Mouse (Mus musculus) midbrain, embryonic 15.5 days (tissue): ENCODE results near the gene Emc8. TPM values are rescaled to one million over a fixed set of nuclear protein-coding genes. Genes with fewer than 3 reads are reported as not detected.
"Not testable (repeated sequence)": the region's sequence is repeated elsewhere in the genome, so short reads cannot be mapped to it uniquely, and the experiment has no call there.

Experiments
- ATAC-seq: fragments of 200-750 bp; cut with Nextera tagmentation; replicated peaks from 2 replicates; pipeline ENCODE4 v1.8.0; 2017; ENCODE audit warnings: moderate TSS enrichment
- H3K27ac ChIP-seq: fragments of 300-500 bp; sonication (generic); 2 replicates; pipeline ENCODE4 v1.5.1; 2015; ENCODE audit warnings: mild to moderate bottlenecking, inconsistent platforms
- H3K27me3 ChIP-seq: fragments of 300-500 bp; sonication (generic); replicated peaks from 2 replicates; pipeline ENCODE4 v1.6.1; 2015; ENCODE audit warnings: inconsistent platforms
- H3K36me3 ChIP-seq: fragments of 300-500 bp; sonication (generic); replicated peaks from 2 replicates; pipeline ENCODE4 v1.6.1; 2015; ENCODE audit warnings: inconsistent platforms
- H3K4me1 ChIP-seq: fragments of 300-500 bp; sonication (generic); 2 replicates; pipeline ENCODE4 v1.6.1; 2015; ENCODE audit warnings: inconsistent platforms
- H3K4me2 ChIP-seq: fragments of 300-500 bp; sonication (generic); 2 replicates; pipeline ENCODE4 v1.6.1; 2015; ENCODE audit warnings: inconsistent platforms, mild to moderate bottlenecking, moderate library complexity
- H3K4me3 ChIP-seq: fragments of 300-500 bp; sonication (generic); 2 replicates; pipeline ENCODE4 v1.5.1; 2015; ENCODE audit warnings: mild to moderate bottlenecking, inconsistent platforms
- H3K9ac ChIP-seq: fragments of 300-500 bp; sonication (generic); 2 replicates; pipeline ENCODE4 v1.6.1; 2015; ENCODE audit warnings: mild to moderate bottlenecking, inconsistent platforms
- H3K9me3 ChIP-seq: fragments of 300-500 bp; sonication (generic); 2 replicates; pipeline ENCODE4 v1.6.1; 2016; ENCODE audit warnings: inconsistent platforms
- WGBS: fragments of 180-500 bp; shearing (Covaris S2); methylation state at CpG from one replicate; pipeline ENCODE4 v1.1.7; 2015; ENCODE audit warnings: mixed read lengths; 5-methylcytosine and 5-hydroxymethylcytosine counted together
- polyA plus RNA-seq: library from polyadenylated mRNA; unstranded; fragments of >200 nt; fragmentation: Nextera tagmentation; extraction: Ambion mirVana; gene quantifications from 2 replicates; pipeline ENCODE4 v1.2.1, GENCODE M21; 2015

Gene Emc8
- polyA plus RNA-seq, 1 experiment from 2014 or later, result 98.0 TPM

DNA sequence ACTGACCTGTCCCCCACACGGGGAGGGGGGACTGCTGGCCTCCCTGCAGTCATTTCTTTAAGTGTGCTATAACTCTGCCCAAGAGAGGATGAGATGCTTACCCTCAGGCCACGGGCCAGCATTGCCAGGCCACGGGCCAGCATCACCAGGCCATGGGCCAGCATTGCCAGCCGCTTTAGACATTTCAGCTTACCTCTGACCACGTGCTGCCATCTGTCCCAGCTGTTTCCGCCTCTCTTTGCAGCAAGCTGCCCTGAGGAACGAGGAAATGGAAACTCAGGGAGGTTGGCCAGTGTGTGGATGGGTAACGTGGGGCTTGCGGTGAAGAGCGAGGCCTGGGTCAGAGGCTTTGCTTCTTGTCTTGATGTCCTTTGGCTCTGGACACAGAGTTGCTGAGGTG is 12.7 kb upstream of the Emc8 start:
- no peaks in the 10 kb centered on the region for H3K27me3 ChIP-seq
- no peak for ATAC-seq
- no peak overlapping the region for H3K9ac ChIP-seq
- H3K4me3 ChIP-seq, result no peak overlapping the region
- 79% methylated on average over 10 of the region's 10 CpGs for WGBS
- H3K9me3 ChIP-seq, result no peaks in the 10 kb centered on the region
- H3K4me1 ChIP-seq, result no peaks in the 10 kb centered on the region; the same call in 1 of the 2 replicates
- H3K27ac ChIP-seq, result no peak overlapping the region
- no peaks in the 10 kb centered on the region for H3K36me3 ChIP-seq
- H3K4me2 ChIP-seq, result no peak overlapping the region

DNA sequence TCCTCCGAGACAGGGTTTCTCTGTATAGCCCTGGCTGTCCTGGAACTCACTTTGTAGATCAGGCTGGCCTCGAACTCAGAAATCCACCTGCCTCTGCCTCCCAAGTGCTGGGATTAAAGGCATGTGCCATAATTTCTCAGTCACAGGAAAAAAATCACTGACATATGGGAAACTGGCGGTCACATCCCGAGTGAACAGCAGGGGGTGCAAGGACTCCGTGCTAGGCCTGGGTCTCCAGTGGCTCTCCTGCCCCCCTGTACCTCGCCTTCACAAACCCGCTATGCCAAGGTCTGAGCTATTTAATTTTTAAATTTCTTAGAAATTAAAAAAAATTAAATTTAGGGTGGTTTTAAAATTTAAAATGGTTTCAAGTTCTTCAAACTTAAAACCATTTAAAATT is 12.0 kb upstream of the Emc8 start:
- not testable (repeated sequence) for H3K36me3 ChIP-seq, H3K4me1 ChIP-seq, H3K9me3 ChIP-seq, ATAC-seq, H3K27ac ChIP-seq, H3K9ac ChIP-seq, H3K27me3 ChIP-seq, H3K4me2 ChIP-seq, H3K4me3 ChIP-seq
- WGBS, result 58% methylated on average over 7 of the region's 7 CpGs

DNA sequence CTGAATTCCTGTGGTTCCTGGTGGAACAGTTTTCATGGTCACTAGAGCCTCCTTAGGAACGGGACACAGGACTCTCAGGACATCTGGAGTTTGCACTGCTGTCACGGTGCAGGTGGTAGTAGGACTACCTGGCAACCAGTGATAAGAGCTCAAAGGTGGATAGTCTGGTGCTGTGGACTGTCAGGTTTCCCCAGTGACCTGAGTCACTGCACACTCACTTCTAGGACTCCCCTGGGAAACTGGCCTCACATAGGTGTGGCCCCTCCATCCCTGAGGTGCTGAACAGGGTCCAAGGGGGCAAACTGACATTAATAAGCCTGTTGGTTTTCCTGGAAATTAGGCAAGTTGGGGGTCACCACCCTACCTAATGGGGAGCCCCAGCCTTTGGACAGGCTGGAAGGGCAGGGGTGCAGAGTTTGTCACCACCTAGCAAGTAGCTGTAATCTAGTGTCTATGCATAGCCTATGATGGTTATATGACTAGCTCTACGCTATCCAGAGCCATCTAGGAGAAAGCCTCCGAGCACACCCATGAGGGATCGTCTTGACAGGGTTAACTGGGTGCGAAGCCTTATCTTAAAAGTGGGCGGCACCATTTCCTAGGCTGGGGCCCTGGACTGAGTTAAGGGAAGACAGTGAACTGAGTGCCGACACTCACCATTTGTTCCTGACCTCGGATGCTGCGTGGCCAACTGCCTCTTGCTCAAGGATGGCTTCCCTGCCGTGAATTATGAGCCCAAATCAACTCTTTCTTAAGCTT is 11.4 kb upstream of the Emc8 start:
- Histone ChIP-seq H3K4me2 (no peak overlapping the region), H3K36me3 (no peaks in the 10 kb centered on the region), H3K27me3 (no peaks in the 10 kb centered on the region), H3K9ac (no peak overlapping the region), H3K9me3 (no peaks in the 10 kb centered on the region), H3K4me3 (no peak overlapping the region), H3K27ac (no peak overlapping the region), H3K4me1 (no peaks in the 10 kb centered on the region; the same call in 1 of the 2 replicates)
- WGBS, result 78% methylated on average over 11 of the region's 11 CpGs
- no peak for ATAC-seq

DNA sequence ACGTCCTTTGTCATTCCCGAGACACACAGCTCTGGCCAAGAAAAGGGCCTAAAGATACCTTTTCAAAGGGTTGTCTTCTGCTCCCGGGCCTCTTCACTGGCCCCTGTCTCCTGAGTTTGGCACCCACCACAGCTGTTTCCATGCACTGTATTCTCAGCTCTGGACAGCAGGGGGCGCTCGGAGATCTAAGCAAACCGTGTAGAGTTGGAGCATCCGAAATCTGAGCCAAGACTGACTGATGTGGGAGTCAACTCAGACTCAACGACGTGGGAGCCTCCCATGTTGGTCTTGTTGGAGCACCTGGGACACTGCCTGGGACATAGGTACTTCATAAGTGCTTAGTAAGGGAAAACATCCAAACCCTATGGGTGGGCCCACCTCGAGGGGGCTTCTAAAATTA is 10.1 kb upstream of the Emc8 start:
- Histone ChIP-seq H3K4me2 (no peak overlapping the region), H3K36me3 (peaks cover 2% of the 10 kb centered on the region; the same call in 1 of the 2 replicates), H3K27ac (no peak overlapping the region), H3K9me3 (no peaks in the 10 kb centered on the region), H3K4me1 (no peaks in the 10 kb centered on the region; the same call in 1 of the 2 replicates), H3K27me3 (no peaks in the 10 kb centered on the region), H3K9ac (no peak overlapping the region), H3K4me3 (no peak overlapping the region)
- 0 out of 2 replicates have a peak, but pooled peaks have one; percentile 56 for ATAC-seq
- WGBS, result 11% methylated on average over 10 of the region's 10 CpGs

DNA sequence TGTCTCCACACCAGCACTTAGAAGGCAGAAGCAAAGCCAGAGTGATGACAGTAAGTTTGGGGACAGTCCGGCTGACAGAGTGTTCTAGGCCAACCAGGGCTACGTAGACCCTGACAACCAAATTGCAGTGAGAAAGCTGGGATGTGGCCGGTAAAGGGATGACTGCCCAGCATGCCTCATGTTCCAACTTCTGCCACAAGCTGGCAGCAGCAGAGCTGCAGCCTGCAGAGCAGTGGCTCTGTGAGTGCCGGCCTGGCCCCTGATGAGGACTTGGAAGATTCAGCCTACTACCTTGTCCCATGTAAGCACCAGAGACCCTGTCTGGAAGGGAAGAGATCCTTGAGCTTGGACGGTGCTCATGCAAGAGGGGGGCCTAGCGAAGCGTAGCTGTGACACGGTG is 7.3 kb upstream of the Emc8 start:
- Histone ChIP-seq H3K36me3 (peaks cover 18% of the 10 kb centered on the region; the same call in 1 of the 2 replicates), H3K4me2 (no peak overlapping the region), H3K4me1 (peaks cover 8% of the 10 kb centered on the region; the same call in 1 of the 2 replicates), H3K4me3 (no peak overlapping the region), H3K9me3 (no peaks in the 10 kb centered on the region), H3K27me3 (no peaks in the 10 kb centered on the region), H3K27ac (no peak overlapping the region), H3K9ac (no peak overlapping the region)
- no peak for ATAC-seq
- 75% methylated on average over 8 of the region's 8 CpGs for whole genome bisulfite sequencing

GRCm38 (mm10) chr8:120673298-120673697 is 4.9 kb upstream of the Emc8 start:
- no peak overlapping the region for H3K9ac ChIP-seq
- H3K27ac ChIP-seq, result no peak overlapping the region
- H3K9me3 ChIP-seq, result no peaks in the 10 kb centered on the region
- no peak overlapping the region for H3K4me2 ChIP-seq
- peaks cover 24% of the 10 kb centered on the region for H3K4me1 ChIP-seq
- 93% methylated on average over 7 of the region's 7 CpGs for WGBS
- no peak overlapping the region for H3K4me3 ChIP-seq
- H3K27me3 ChIP-seq, result no peaks in the 10 kb centered on the region
- peaks cover 18% of the 10 kb centered on the region; the same call in 1 of the 2 replicates for H3K36me3 ChIP-seq
- ATAC-seq, result no peak

DNA sequence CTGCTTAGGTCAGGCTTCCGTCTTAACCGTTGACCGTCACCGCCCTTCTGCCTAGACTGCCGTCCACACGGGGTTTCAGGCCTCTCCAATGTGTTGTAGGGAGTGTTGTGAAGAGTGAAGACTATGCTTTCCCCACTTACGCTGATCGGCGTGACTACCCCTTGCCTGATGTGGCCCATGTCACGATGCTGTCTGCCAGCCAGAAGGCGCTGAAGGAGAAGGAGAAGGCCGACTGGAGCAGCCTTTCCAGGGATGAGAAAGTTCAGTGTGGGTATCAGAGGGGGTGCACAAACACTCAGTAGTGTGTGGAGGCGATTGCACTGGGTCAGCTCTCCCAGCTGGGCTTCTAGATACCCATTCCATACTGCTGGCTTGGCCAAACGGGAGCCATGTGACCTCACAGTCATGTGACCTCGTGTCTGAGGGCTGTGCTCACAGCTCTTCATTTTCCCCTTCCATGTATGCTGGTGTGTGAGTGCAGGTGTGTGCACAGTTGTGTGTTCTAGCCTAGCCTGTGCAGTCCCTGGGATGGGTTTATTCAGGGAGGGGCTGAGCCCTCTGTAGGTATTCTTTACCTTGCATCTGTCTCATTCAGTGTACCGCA is 4.4 kb upstream of the Emc8 start:
- no peak for ATAC-seq
- Histone ChIP-seq H3K36me3 (peaks cover 18% of the 10 kb centered on the region; the same call in 1 of the 2 replicates), H3K9ac (no peak overlapping the region), H3K4me3 (no peak overlapping the region), H3K4me1 (peaks cover 24% of the 10 kb centered on the region), H3K27ac (no peak overlapping the region), H3K9me3 (no peaks in the 10 kb centered on the region), H3K4me2 (no peak overlapping the region), H3K27me3 (no peaks in the 10 kb centered on the region)
- 93% methylated on average over 16 of the region's 16 CpGs for WGBS

GRCm38 (mm10) chr8:120671775-120672174 is 3.4 kb upstream of the Emc8 start:
- 53% methylated on average over 6 of the region's 6 CpGs for WGBS
- Histone ChIP-seq H3K27me3 (no peaks in the 10 kb centered on the region), H3K4me1 (peaks cover 30% of the 10 kb centered on the region), H3K9ac (no peak overlapping the region), H3K27ac (no peak overlapping the region), H3K4me3 (no peak overlapping the region), H3K9me3 (no peaks in the 10 kb centered on the region), H3K4me2 (no peak overlapping the region), H3K36me3 (peaks cover 18% of the 10 kb centered on the region; the same call in 1 of the 2 replicates)
- ATAC-seq, result no peak

DNA sequence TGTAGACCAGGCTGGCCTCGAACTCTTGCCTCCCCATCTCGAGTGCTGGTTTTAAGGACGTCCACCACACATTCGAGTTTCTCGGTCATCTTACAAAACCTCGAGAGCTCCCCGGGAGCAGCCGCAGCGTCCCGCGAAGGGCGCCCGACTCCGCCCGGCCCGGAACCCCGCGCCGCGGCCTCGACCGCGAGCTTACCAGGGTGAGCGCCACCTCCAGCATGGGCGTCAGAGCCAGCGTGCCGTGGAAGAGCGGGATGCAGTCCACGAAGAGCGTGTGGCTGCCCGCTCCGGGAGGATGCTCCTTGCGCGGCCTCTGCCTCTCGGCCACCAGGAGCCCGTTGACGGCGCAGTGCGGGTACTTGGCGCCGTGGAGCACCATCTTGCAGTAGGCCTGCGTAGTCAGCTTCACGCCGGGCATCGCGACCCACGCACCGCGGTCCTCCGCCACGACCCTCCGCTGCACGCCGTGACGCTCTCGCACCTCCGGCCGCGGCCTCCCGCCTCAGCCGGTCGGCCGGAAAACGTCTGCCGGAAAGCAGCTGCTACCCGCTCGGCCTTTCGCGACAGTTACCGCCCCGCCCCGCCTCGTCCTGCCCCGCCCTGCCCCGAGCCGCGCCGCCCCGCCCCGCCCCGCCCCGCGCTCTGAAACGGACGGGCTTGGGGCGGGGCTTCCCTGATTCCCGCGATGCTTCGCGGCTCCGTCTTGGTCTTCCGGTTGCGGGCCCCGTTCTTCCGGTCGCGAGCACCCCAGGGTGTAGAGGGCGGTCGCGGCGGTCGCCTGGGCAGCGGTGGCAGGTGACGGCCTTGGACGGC is 606 bp downstream of the Emc8 start, which contains the start of the genes Gm27021 and Cox4i1:
Gm27021 (minus strand) TSS at position 519 of the 813 bp plus-strand sequence.
Cox4i1 (plus strand) TSS at position 662 of the 813 bp plus-strand sequence.
- Histone ChIP-seq H3K9ac (peak within 1 kb of the TSS; percentile 97), H3K36me3 (peaks cover 10% of the 10 kb centered on the region; the same call in 1 of the 2 replicates), H3K4me3 (peak within 1 kb of the TSS; percentile 98), H3K4me1 (peaks cover 61% of the 10 kb centered on the region), H3K27ac (peak within 1 kb of the TSS; percentile 85), H3K4me2 (peak within 1 kb of the TSS; percentile 73), H3K27me3 (no peaks in the 10 kb centered on the region), H3K9me3 (no peaks in the 10 kb centered on the region)
- ATAC-seq, result peak; percentile 94
- under 1% methylated on average over 105 of the region's 105 CpGs for WGBS

GRCm38 (mm10) chr8:120666807-120667470 is 1.4 kb downstream of the Emc8 start:
- Histone ChIP-seq H3K27me3 (no peaks in the 10 kb centered on the region), H3K36me3 (peaks cover 2% of the 10 kb centered on the region; the same call in 1 of the 2 replicates), H3K27ac (peak overlapping the region; percentile 85), H3K9me3 (no peaks in the 10 kb centered on the region), H3K4me1 (peaks cover 61% of the 10 kb centered on the region), H3K4me3 (peak overlapping the region; percentile 98), H3K9ac (peak overlapping the region; percentile 97), H3K4me2 (peak overlapping the region; percentile 73)
- no peak for ATAC-seq
- 2% methylated on average over 17 of the region's 17 CpGs for WGBS

GRCm38 (mm10) chr8:120665726-120666455 is 2.5 kb downstream of the Emc8 start:
- H3K4me2 ChIP-seq, result peak overlapping the region; percentile 73
- peak overlapping the region; percentile 98; the same call in 1 of the 2 replicates for H3K4me3 ChIP-seq
- H3K27me3 ChIP-seq, result no peaks in the 10 kb centered on the region
- ATAC-seq, result no peak
- no peaks in the 10 kb centered on the region for H3K9me3 ChIP-seq
- WGBS, result 77% methylated on average over 3 of the region's 3 CpGs
- H3K36me3 ChIP-seq, result no peaks in the 10 kb centered on the region; the same call in 1 of the 2 replicates
- H3K9ac ChIP-seq, result 0 out of 2 replicates have a peak overlapping the region, but pooled peaks have one; percentile 97
- H3K4me1 ChIP-seq, result peaks cover 53% of the 10 kb centered on the region
- H3K27ac ChIP-seq, result no peak overlapping the region
